ENCODE assay signal across 26 mouse cellular contexts in genomic region chr14:22222574-22222973, GRCm38 (mm10).
DNase-seq lines count a peak whose midpoint lies in the region; ATAC-seq and TF ChIP-seq lines count a peak whose summit lies in the region.
"Had no signal": no experiment of that assay in that cellular context is flagged by ENCODE, and none has a peak within 500 bp of the region (broad histone marks: within the 10 kb centered on the region; RNA-seq: fewer than 3 reads in every experiment).

No protein-coding gene starts in this region.

- H3K4me2 ChIP-seq in intestine, embryonic 15.5 days (replicated peaks): no peak overlapping the region
- H3K4me2 ChIP-seq in intestine, embryonic 16.5 days (ENCODE audit: low read depth, low read length): no peak overlapping the region
- H3K4me2 ChIP-seq in liver, postnatal 0 days (ENCODE audit: low read depth, low read length): no peak overlapping the region
- H3K4me2 ChIP-seq in liver, embryonic 11.5 days: no peak overlapping the region
- H3K4me2 ChIP-seq in lung, embryonic 16.5 days (ENCODE audit: low read depth, low read length): no peak overlapping the region
- H3K4me2 ChIP-seq: embryonic facial prominence, embryonic 12.5 days; forebrain, embryonic 12.5 days had no signal

- no peak for DNase-seq in liver, postnatal 0 days
- no peak for DNase-seq in liver, embryonic 11.5 days (ENCODE audit: low spot score)
- DNase-seq in lung, postnatal 4 days: no peak
- DNase-seq: adrenal gland, adult 8-10 months; adrenal gland, postnatal 14 days; adrenal gland, postnatal 36 days; B cell, adult 2 months; cerebellum, adult 11-12 months; cerebellum, adult 2 months; cerebellum, adult 9-10 months; cerebellum, postnatal 10 days; cerebellum, postnatal 25 days had no signal

- ATAC-seq in intestine, embryonic 15.5 days: peak; percentile 47; the same call in 1 of the 2 replicates
- ATAC-seq in intestine, embryonic 16.5 days: no peak
- peak; percentile 56; the same call in 1 of the 2 replicates for ATAC-seq in liver, postnatal 0 days
- ATAC-seq in liver, embryonic 11.5 days (replicated peaks; ENCODE audit: low FRiP score): no peak
- ATAC-seq in lung, embryonic 16.5 days (ENCODE audit: low read depth): peak; percentile 23; the same call in 1 of the 2 replicates
- no peak for ATAC-seq in erythroid progenitor cell, adult 5-6 weeks (replicated peaks; ENCODE audit: low FRiP score, poor library complexity, severe bottlenecking)
- ATAC-seq: activated CD4-positive, CD25-positive, alpha-beta regulatory T cell, adult 4 months; CD4-positive, CD25-positive, alpha-beta regulatory T cell, adult 4 months; forebrain, embryonic 14.5 days; Patski had no signal

- no peaks in the 10 kb centered on the region for H3K36me3 ChIP-seq in intestine, embryonic 15.5 days
- no peaks in the 10 kb centered on the region for H3K36me3 ChIP-seq in intestine, embryonic 16.5 days (ENCODE audit: control insufficient read depth, insufficient read depth, low read length)
- H3K36me3 ChIP-seq in liver, postnatal 0 days (replicated peaks; ENCODE audit: insufficient read depth, low read length): no peaks in the 10 kb centered on the region
- no peaks in the 10 kb centered on the region for H3K36me3 ChIP-seq in liver, embryonic 11.5 days (ENCODE audit: control insufficient read depth, insufficient read depth, low read length)
- no peaks in the 10 kb centered on the region for H3K36me3 ChIP-seq in lung, embryonic 16.5 days (ENCODE audit: control insufficient read depth, insufficient read depth, low read length)
- H3K36me3 ChIP-seq: embryonic facial prominence, embryonic 10.5 days; embryonic facial prominence, embryonic 12.5 days; forebrain, embryonic 10.5 days; forebrain, embryonic 12.5 days; G1E had no signal

- H3K4me3 ChIP-seq in intestine, embryonic 15.5 days (replicated peaks): no peak overlapping the region
- H3K4me3 ChIP-seq in intestine, embryonic 16.5 days (ENCODE audit: low read length): no peak overlapping the region
- no peak overlapping the region for H3K4me3 ChIP-seq in liver, postnatal 0 days (ENCODE audit: low read depth, low read length)
- H3K4me3 ChIP-seq in liver, embryonic 11.5 days (ENCODE audit: low read depth, low read length): no peak overlapping the region
- H3K4me3 ChIP-seq in lung, embryonic 16.5 days (ENCODE audit: low read length): no peak overlapping the region
- H3K4me3 ChIP-seq: embryonic facial prominence, embryonic 10.5 days; embryonic facial prominence, embryonic 12.5 days; forebrain, embryonic 10.5 days; forebrain, embryonic 12.5 days had no signal

- H3K27me3 ChIP-seq in intestine, embryonic 15.5 days (replicated peaks): no peaks in the 10 kb centered on the region
- H3K27me3 ChIP-seq in intestine, embryonic 16.5 days (replicated peaks; ENCODE audit: control insufficient read depth, insufficient read depth, low read length): no peaks in the 10 kb centered on the region
- no peaks in the 10 kb centered on the region for H3K27me3 ChIP-seq in liver, postnatal 0 days (ENCODE audit: insufficient read depth, low read length)
- H3K27me3 ChIP-seq in liver, embryonic 11.5 days (replicated peaks; ENCODE audit: control insufficient read depth, insufficient read depth, low read length): no peaks in the 10 kb centered on the region
- no peaks in the 10 kb centered on the region for H3K27me3 ChIP-seq in lung, embryonic 16.5 days (ENCODE audit: control insufficient read depth, insufficient read depth, low read depth, low read length)
- H3K27me3 ChIP-seq: CH12.LX; embryonic facial prominence, embryonic 12.5 days; Patski had no signal

- H3K4me1 ChIP-seq in intestine, embryonic 15.5 days (replicated peaks): no peaks in the 10 kb centered on the region
- 0 out of 2 replicates have a peak, but pooled peaks cover 4% of the 10 kb centered on the region for H3K4me1 ChIP-seq in intestine, embryonic 16.5 days (ENCODE audit: control insufficient read depth, insufficient read depth, low read length)
- peaks cover 3% of the 10 kb centered on the region; the same call in 1 of the 2 replicates for H3K4me1 ChIP-seq in liver, postnatal 0 days (ENCODE audit: insufficient read depth)
- peaks cover 4% of the 10 kb centered on the region; the same call in 1 of the 2 replicates for H3K4me1 ChIP-seq in liver, embryonic 11.5 days (replicated peaks; ENCODE audit: control insufficient read depth, insufficient read depth, low read length)
- peaks cover 5% of the 10 kb centered on the region; the same call in 1 of the 2 replicates for H3K4me1 ChIP-seq in lung, embryonic 16.5 days (replicated peaks; ENCODE audit: control insufficient read depth, insufficient read depth, low read length)
- H3K4me1 ChIP-seq: embryonic facial prominence, embryonic 10.5 days; embryonic facial prominence, embryonic 12.5 days; forebrain, embryonic 10.5 days; forebrain, embryonic 12.5 days had no signal

- no peak for TF ChIP-seq EP300 in liver, postnatal 0 days (IDR thresholded peaks at IDR 0.05; ENCODE audit: low read depth)

- no peak for TF ChIP-seq CTCF in liver, postnatal 0 days (IDR thresholded peaks at IDR 0.05; ENCODE audit: low read depth)

- H3K9me3 ChIP-seq in intestine, embryonic 15.5 days: no peaks in the 10 kb centered on the region
- 0 out of 2 replicates have a peak, but pooled peaks cover 3% of the 10 kb centered on the region for H3K9me3 ChIP-seq in intestine, embryonic 16.5 days (ENCODE audit: control insufficient read depth, low read length)
- H3K9me3 ChIP-seq in liver, postnatal 0 days (ENCODE audit: low read length): 0 out of 2 replicates have a peak, but pooled peaks cover 3% of the 10 kb centered on the region
- H3K9me3 ChIP-seq in liver, embryonic 11.5 days (ENCODE audit: control insufficient read depth, low read length): no peaks in the 10 kb centered on the region
- no peaks in the 10 kb centered on the region for H3K9me3 ChIP-seq in lung, embryonic 16.5 days (ENCODE audit: control insufficient read depth, low read length)
- H3K9me3 ChIP-seq: embryonic facial prominence, embryonic 12.5 days; G1E had no signal

- no peak overlapping the region for H3K9ac ChIP-seq in intestine, embryonic 15.5 days
- no peak overlapping the region for H3K9ac ChIP-seq in intestine, embryonic 16.5 days (ENCODE audit: low read depth, low read length)
- no peak overlapping the region for H3K9ac ChIP-seq in liver, postnatal 0 days (replicated peaks)
- H3K9ac ChIP-seq in liver, embryonic 11.5 days (ENCODE audit: low read depth, low read length): no peak overlapping the region
- no peak overlapping the region for H3K9ac ChIP-seq in lung, embryonic 16.5 days (ENCODE audit: low read length)
- H3K9ac ChIP-seq: embryonic facial prominence, embryonic 12.5 days; forebrain, embryonic 12.5 days had no signal

- no peak overlapping the region for H3K27ac ChIP-seq in intestine, embryonic 15.5 days
- no peak overlapping the region for H3K27ac ChIP-seq in intestine, embryonic 16.5 days (ENCODE audit: low read length)
- H3K27ac ChIP-seq in liver, postnatal 0 days (ENCODE audit: low read depth): no peak overlapping the region
- no peak overlapping the region for H3K27ac ChIP-seq in liver, embryonic 11.5 days (ENCODE audit: low read depth, low read length)
- H3K27ac ChIP-seq in lung, embryonic 16.5 days (ENCODE audit: low read length): no peak overlapping the region
- H3K27ac ChIP-seq: embryonic facial prominence, embryonic 10.5 days; embryonic facial prominence, embryonic 12.5 days; forebrain, embryonic 10.5 days; forebrain, embryonic 12.5 days had no signal

- 74% methylated on average over 3 of the region's 3 CpGs for WGBS in intestine, embryonic 15.5 days
- 68% methylated on average over 3 of the region's 3 CpGs for WGBS in intestine, embryonic 16.5 days
- 70% methylated on average over 3 of the region's 3 CpGs for WGBS in liver, postnatal 0 days (ENCODE audit: insufficient replicate concordance)
- 74% methylated on average over 3 of the region's 3 CpGs for WGBS in liver, embryonic 11.5 days
- 55% methylated on average over 3 of the region's 3 CpGs for WGBS in lung, embryonic 16.5 days

Comparison
In these comparisons a context has a peak if more than half of its experiments do, and no peak if none do; other contexts are left out.
1. ATAC-seq: peak in intestine, embryonic 15.5 days (single experiment), liver, postnatal 0 days (single experiment) and lung, embryonic 16.5 days (single experiment); none in intestine, embryonic 16.5 days (single experiment), liver, embryonic 11.5 days (single experiment) and erythroid progenitor cell, adult 5-6 weeks (single experiment).